Mouse (Mus musculus): ENCODE results near the gene Nrxn3. TPM values are rescaled to one million over a fixed set of nuclear protein-coding genes. Genes with fewer than 3 reads are reported as not detected.

Nrxn3 gene
- polyA plus RNA-seq, 1 experiment from 2014 or later = 6.3 TPM

GRCm38 (mm10) chr12:89450667-89451298 lies 728.1 kb downstream of the Nrxn3 start:
- H3K4me3 ChIP-seq (ENCODE audit: low read depth, low read length) = no peak overlapping the region
- no peak for ATAC-seq (ENCODE audit: insufficient number of reproducible peaks, insufficient read depth, low FRiP score, low read depth)
- no peak overlapping the region for H3K9ac ChIP-seq (replicated peaks; ENCODE audit: low read depth, low read length)
- no peaks in the 10 kb centered on the region for H3K36me3 ChIP-seq (ENCODE audit: control insufficient read depth, insufficient read depth, low read length)
- H3K4me2 ChIP-seq (replicated peaks; ENCODE audit: low read depth, low read length) = no peak overlapping the region
- H3K9me3 ChIP-seq (ENCODE audit: control insufficient read depth, low read depth, low read length) = no peaks in the 10 kb centered on the region
- no peaks in the 10 kb centered on the region for H3K27me3 ChIP-seq (ENCODE audit: control insufficient read depth, insufficient read depth, low read length)
- no peak overlapping the region for H3K27ac ChIP-seq (ENCODE audit: low read length)
- 0% methylated on average over 2 of the region's 2 CpGs for WGBS
- H3K4me1 ChIP-seq (ENCODE audit: control insufficient read depth, insufficient read depth, low read length) = no peaks in the 10 kb centered on the region

- 85% methylated on average over 2 of the region's 2 CpGs for WGBS
- no peaks in the 10 kb centered on the region for H3K36me3 ChIP-seq (ENCODE audit: control insufficient read depth, insufficient read depth, low read length)
These were observed 747.5 kb downstream of the Nrxn3 start for GRCm38 (mm10) chr12:89470226-89470625.

GRCm38 (mm10) chr12:89471289-89471688 lies 748.6 kb downstream of the Nrxn3 start:
- WGBS = 47% methylated on average over 2 of the region's 2 CpGs
- ATAC-seq (ENCODE audit: insufficient number of reproducible peaks, insufficient read depth, low FRiP score, low read depth) = no peak
- no peak overlapping the region for H3K4me3 ChIP-seq (ENCODE audit: low read depth, low read length)

More at GRCm38 (mm10) chr12:89470226-89470625, 747.5 kb downstream of the Nrxn3 start:
- H3K4me3 ChIP-seq (ENCODE audit: low read depth, low read length) = no peak overlapping the region
- H3K27me3 ChIP-seq (ENCODE audit: control insufficient read depth, insufficient read depth, low read length) = no peaks in the 10 kb centered on the region
- H3K27ac ChIP-seq (ENCODE audit: low read length) = no peak overlapping the region
- H3K9ac ChIP-seq (replicated peaks; ENCODE audit: low read depth, low read length) = no peak overlapping the region
- no peak for ATAC-seq (ENCODE audit: insufficient number of reproducible peaks, insufficient read depth, low FRiP score, low read depth)
- H3K4me1 ChIP-seq (ENCODE audit: control insufficient read depth, insufficient read depth, low read length) = no peaks in the 10 kb centered on the region
- no peak overlapping the region for H3K4me2 ChIP-seq (replicated peaks; ENCODE audit: low read depth, low read length)
- no peaks in the 10 kb centered on the region for H3K9me3 ChIP-seq (ENCODE audit: control insufficient read depth, low read depth, low read length)

GRCm38 (mm10) chr12:89471874-89472273 lies 749.2 kb downstream of the Nrxn3 start:
- Histone ChIP-seq H3K9ac (replicated peaks; ENCODE audit: low read depth, low read length) (no peak overlapping the region), H3K27me3 (ENCODE audit: control insufficient read depth, insufficient read depth, low read length) (no peaks in the 10 kb centered on the region), H3K4me3 (ENCODE audit: low read depth, low read length) (no peak overlapping the region), H3K4me2 (replicated peaks; ENCODE audit: low read depth, low read length) (no peak overlapping the region), H3K36me3 (ENCODE audit: control insufficient read depth, insufficient read depth, low read length) (no peaks in the 10 kb centered on the region), H3K27ac (ENCODE audit: low read length) (no peak overlapping the region), H3K4me1 (ENCODE audit: control insufficient read depth, insufficient read depth, low read length) (no peaks in the 10 kb centered on the region), H3K9me3 (ENCODE audit: control insufficient read depth, low read depth, low read length) (no peaks in the 10 kb centered on the region)
- WGBS = 40% methylated on average over 4 of the region's 4 CpGs
- ATAC-seq (ENCODE audit: insufficient number of reproducible peaks, insufficient read depth, low FRiP score, low read depth) = no peak

More at GRCm38 (mm10) chr12:89471289-89471688, 748.6 kb downstream of the Nrxn3 start:
- Histone ChIP-seq H3K36me3 (ENCODE audit: control insufficient read depth, insufficient read depth, low read length) (no peaks in the 10 kb centered on the region), H3K27ac (ENCODE audit: low read length) (no peak overlapping the region), H3K4me1 (ENCODE audit: control insufficient read depth, insufficient read depth, low read length) (no peaks in the 10 kb centered on the region), H3K4me2 (replicated peaks; ENCODE audit: low read depth, low read length) (no peak overlapping the region), H3K27me3 (ENCODE audit: control insufficient read depth, insufficient read depth, low read length) (no peaks in the 10 kb centered on the region), H3K9ac (replicated peaks; ENCODE audit: low read depth, low read length) (no peak overlapping the region), H3K9me3 (ENCODE audit: control insufficient read depth, low read depth, low read length) (no peaks in the 10 kb centered on the region)

GRCm38 (mm10) chr12:89479096-89479495 lies 756.4 kb downstream of the Nrxn3 start:
- H3K27ac ChIP-seq (ENCODE audit: low read length) = no peak overlapping the region
- H3K27me3 ChIP-seq (ENCODE audit: control insufficient read depth, insufficient read depth, low read length) = no peaks in the 10 kb centered on the region
- no peaks in the 10 kb centered on the region for H3K4me1 ChIP-seq (ENCODE audit: control insufficient read depth, insufficient read depth, low read length)
- H3K36me3 ChIP-seq (ENCODE audit: control insufficient read depth, insufficient read depth, low read length) = no peaks in the 10 kb centered on the region
- no peaks in the 10 kb centered on the region for H3K9me3 ChIP-seq (ENCODE audit: control insufficient read depth, low read depth, low read length)
- no peak overlapping the region for H3K4me2 ChIP-seq (replicated peaks; ENCODE audit: low read depth, low read length)
- H3K9ac ChIP-seq (replicated peaks; ENCODE audit: low read depth, low read length) = no peak overlapping the region
- WGBS = 24% methylated on average over 4 of the region's 4 CpGs
- ATAC-seq (ENCODE audit: insufficient number of reproducible peaks, insufficient read depth, low FRiP score, low read depth) = no peak
- H3K4me3 ChIP-seq (ENCODE audit: low read depth, low read length) = no peak overlapping the region

- Histone ChIP-seq H3K36me3 (ENCODE audit: control insufficient read depth, insufficient read depth, low read length) (no peaks in the 10 kb centered on the region), H3K9ac (replicated peaks; ENCODE audit: low read depth, low read length) (no peak overlapping the region), H3K4me1 (ENCODE audit: control insufficient read depth, insufficient read depth, low read length) (no peaks in the 10 kb centered on the region), H3K27ac (ENCODE audit: low read length) (no peak overlapping the region), H3K4me3 (ENCODE audit: low read depth, low read length) (no peak overlapping the region), H3K27me3 (ENCODE audit: control insufficient read depth, insufficient read depth, low read length) (no peaks in the 10 kb centered on the region), H3K4me2 (replicated peaks; ENCODE audit: low read depth, low read length) (no peak overlapping the region), H3K9me3 (ENCODE audit: control insufficient read depth, low read depth, low read length) (no peaks in the 10 kb centered on the region)
- whole genome bisulfite sequencing = 47% methylated on average over 5 of the region's 5 CpGs
- ATAC-seq (ENCODE audit: insufficient number of reproducible peaks, insufficient read depth, low FRiP score, low read depth) = no peak
These were observed 759.5 kb downstream of the Nrxn3 start for GRCm38 (mm10) chr12:89482223-89482622.

- H3K4me1 ChIP-seq (ENCODE audit: control insufficient read depth, insufficient read depth, low read length) = no peaks in the 10 kb centered on the region
- WGBS = 54% methylated on average over 3 of the region's 3 CpGs
These were observed 781.4 kb downstream of the Nrxn3 start for GRCm38 (mm10) chr12:89504026-89504425.

GRCm38 (mm10) chr12:89505121-89505764 lies 782.6 kb downstream of the Nrxn3 start:
- 37% methylated on average over 2 of the region's 2 CpGs for WGBS
- ATAC-seq (ENCODE audit: insufficient number of reproducible peaks, insufficient read depth, low FRiP score, low read depth) = no peak

More at GRCm38 (mm10) chr12:89504026-89504425, 781.4 kb downstream of the Nrxn3 start:
- H3K27me3 ChIP-seq (ENCODE audit: control insufficient read depth, insufficient read depth, low read length) = no peaks in the 10 kb centered on the region
- H3K27ac ChIP-seq (ENCODE audit: low read length) = no peak overlapping the region
- no peak overlapping the region for H3K4me2 ChIP-seq (replicated peaks; ENCODE audit: low read depth, low read length)
- H3K9me3 ChIP-seq (ENCODE audit: control insufficient read depth, low read depth, low read length) = no peaks in the 10 kb centered on the region
- no peak overlapping the region for H3K4me3 ChIP-seq (ENCODE audit: low read depth, low read length)
- H3K36me3 ChIP-seq (ENCODE audit: control insufficient read depth, insufficient read depth, low read length) = no peaks in the 10 kb centered on the region
- H3K9ac ChIP-seq (replicated peaks; ENCODE audit: low read depth, low read length) = no peak overlapping the region
- no peak for ATAC-seq (ENCODE audit: insufficient number of reproducible peaks, insufficient read depth, low FRiP score, low read depth)

More at GRCm38 (mm10) chr12:89505121-89505764, 782.6 kb downstream of the Nrxn3 start:
- Histone ChIP-seq H3K9ac (replicated peaks; ENCODE audit: low read depth, low read length) (no peak overlapping the region), H3K4me3 (ENCODE audit: low read depth, low read length) (no peak overlapping the region), H3K4me2 (replicated peaks; ENCODE audit: low read depth, low read length) (no peak overlapping the region), H3K4me1 (ENCODE audit: control insufficient read depth, insufficient read depth, low read length) (no peaks in the 10 kb centered on the region), H3K27me3 (ENCODE audit: control insufficient read depth, insufficient read depth, low read length) (no peaks in the 10 kb centered on the region), H3K9me3 (ENCODE audit: control insufficient read depth, low read depth, low read length) (no peaks in the 10 kb centered on the region), H3K36me3 (ENCODE audit: control insufficient read depth, insufficient read depth, low read length) (no peaks in the 10 kb centered on the region), H3K27ac (ENCODE audit: low read length) (no peak overlapping the region)
